Mouse (Mus musculus) C2C12 (cell line): ENCODE data around the gene Gabra5. TPM values are rescaled to one million over a fixed set of nuclear protein-coding genes. Genes with fewer than 3 reads are reported as not detected.

ENCODE experiments used
- H3K27me3 ChIP-seq: one replicate; pipeline ENCODE4 v1.6.1; 2011; ENCODE audit not compliant: control insufficient read depth, insufficient read depth, insufficient read length
- H3K36me3 ChIP-seq: one replicate; pipeline ENCODE4 v1.6.1; 2011; ENCODE audit not compliant: control insufficient read depth, insufficient read depth
- H3K4me3 ChIP-seq: one replicate; pipeline ENCODE4 v1.5.1; 2011; ENCODE audit warnings: mild to moderate bottlenecking, control low read depth; ENCODE audit not compliant: poor library complexity, insufficient read depth, severe bottlenecking
- H3K79me2 ChIP-seq: one replicate; pipeline ENCODE4 v1.6.1; 2011; ENCODE audit not compliant: control insufficient read depth, insufficient read depth
- H3K79me3 ChIP-seq: one replicate; pipeline ENCODE4 v1.6.1; 2011; ENCODE audit warnings: low read depth, control low read depth
- H3ac ChIP-seq: one replicate; pipeline ENCODE3; 2011; ENCODE audit warnings: low read depth; ENCODE audit not compliant: control insufficient read depth, insufficient read length
- CEBPB ChIP-seq: IDR thresholded peaks from one replicate; pipeline ENCODE4 v1.6.1; 2011; ENCODE audit warnings: low read depth, mild to moderate bottlenecking, control low read depth, moderate library complexity
- CTCF ChIP-seq: IDR thresholded peaks from one replicate; pipeline ENCODE4 v1.5.1; 2011; ENCODE audit not compliant: control insufficient read depth, insufficient read depth, insufficient read length
- FOSL1 ChIP-seq: IDR thresholded peaks from one replicate; pipeline ENCODE4 v1.8.0; 2011; ENCODE audit warnings: mild to moderate bottlenecking, low read length; ENCODE audit not compliant: poor library complexity, insufficient read depth, severe bottlenecking
- MAX ChIP-seq: IDR thresholded peaks from one replicate; pipeline ENCODE4 v1.6.1; 2011; ENCODE audit warnings: mild to moderate bottlenecking, control low read depth
- MYOD1 ChIP-seq: IDR thresholded peaks from one replicate; pipeline ENCODE4 v1.6.1; 2011; ENCODE audit warnings: low read depth; ENCODE audit not compliant: control insufficient read depth, insufficient read length
- MYOG ChIP-seq: IDR thresholded peaks from one replicate; pipeline ENCODE4 v1.6.1; 2011; ENCODE audit not compliant: control insufficient read depth, insufficient read length; ENCODE audit errors: extremely low read depth
- USF1 ChIP-seq: IDR thresholded peaks from one replicate; pipeline ENCODE4 v1.6.1; 2011; ENCODE audit warnings: low read depth, mild to moderate bottlenecking, control low read depth, moderate library complexity
- polyA plus RNA-seq: library from polyadenylated mRNA; unstranded; fragments of >200 nt; fragmentation: generic; extraction: Trizol; gene quantifications from one replicate; pipeline ENCODE4 v1.2.1, GENCODE M21; 2012; ENCODE audit warnings: missing spikeins

Gene Gabra5
- polyA plus RNA-seq, 1 experiment = not detected

GRCm38 (mm10) chr7:57473811-57474525 lies 35.9 kb downstream of the Gabra5 start:
- no peaks in the 10 kb centered on the region for H3K27me3 ChIP-seq
- H3K36me3 ChIP-seq = no peaks in the 10 kb centered on the region
- no peak overlapping the region for H3ac ChIP-seq
- H3K79me3 ChIP-seq = no peaks in the 10 kb centered on the region
- H3K4me3 ChIP-seq = no peak overlapping the region
- no peaks in the 10 kb centered on the region for H3K79me2 ChIP-seq
- no peak for TF ChIP-seq FOSL1
- no peak for TF ChIP-seq MAX
- no peak for TF ChIP-seq USF1
- no peak for TF ChIP-seq MYOG
- TF ChIP-seq CEBPB = no peak
- TF ChIP-seq MYOD1 = no peak
- TF ChIP-seq CTCF = no peak

GRCm38 (mm10) chr7:57471316-57471715 lies 38.5 kb downstream of the Gabra5 start:
- no peaks in the 10 kb centered on the region for H3K79me3 ChIP-seq

GRCm38 (mm10) chr7:57460354-57460753 lies 49.5 kb downstream of the Gabra5 start:
- H3K79me3 ChIP-seq = no peaks in the 10 kb centered on the region
- no peak for TF ChIP-seq CEBPB
- no peak for TF ChIP-seq MYOD1
- TF ChIP-seq MYOG = no peak
- no peak for TF ChIP-seq USF1
- no peak for TF ChIP-seq FOSL1
- TF ChIP-seq MAX = no peak
- no peak for TF ChIP-seq CTCF
- H3ac ChIP-seq = no peak overlapping the region
- H3K36me3 ChIP-seq = no peaks in the 10 kb centered on the region
- no peaks in the 10 kb centered on the region for H3K79me2 ChIP-seq
- no peaks in the 10 kb centered on the region for H3K27me3 ChIP-seq
- no peak overlapping the region for H3K4me3 ChIP-seq

More at GRCm38 (mm10) chr7:57471316-57471715, 38.5 kb downstream of the Gabra5 start:
- Histone ChIP-seq H3K36me3 (no peaks in the 10 kb centered on the region), H3K27me3 (no peaks in the 10 kb centered on the region), H3K79me2 (no peaks in the 10 kb centered on the region), H3K4me3 (no peak overlapping the region), H3ac (no peak overlapping the region)
- TF ChIP-seq CTCF = no peak
- no peak for TF ChIP-seq CEBPB
- TF ChIP-seq MYOG = no peak
- no peak for TF ChIP-seq MAX
- TF ChIP-seq USF1 = no peak
- TF ChIP-seq MYOD1 = no peak
- no peak for TF ChIP-seq FOSL1

- Histone ChIP-seq H3K4me3 (no peak overlapping the region), H3K27me3 (no peaks in the 10 kb centered on the region), H3K79me3 (no peaks in the 10 kb centered on the region), H3ac (no peak overlapping the region), H3K36me3 (no peaks in the 10 kb centered on the region), H3K79me2 (no peaks in the 10 kb centered on the region)
- TF ChIP-seq USF1 (no peak), MYOG (no peak), MAX (no peak), MYOD1 (no peak), CTCF (no peak), FOSL1 (no peak), CEBPB (no peak)
Measured at GRCm38 (mm10) chr7:57448239-57448638, 61.6 kb downstream of the Gabra5 start.

GRCm38 (mm10) chr7:57422675-57423074 lies 87.2 kb downstream of the Gabra5 start:
- H3K79me2 ChIP-seq = no peaks in the 10 kb centered on the region
- TF ChIP-seq MYOD1 = no peak
- no peak for TF ChIP-seq USF1
- TF ChIP-seq MAX = no peak
- no peak for TF ChIP-seq FOSL1
- TF ChIP-seq CEBPB = no peak
- no peak for TF ChIP-seq CTCF
- no peaks in the 10 kb centered on the region for H3K36me3 ChIP-seq

GRCm38 (mm10) chr7:57421044-57421443 lies 88.8 kb downstream of the Gabra5 start:
- H3K79me2 ChIP-seq = no peaks in the 10 kb centered on the region
- H3K36me3 ChIP-seq = no peaks in the 10 kb centered on the region
- H3ac ChIP-seq = no peak overlapping the region
- no peaks in the 10 kb centered on the region for H3K27me3 ChIP-seq
- TF ChIP-seq CTCF = no peak
- no peak for TF ChIP-seq FOSL1
- no peak for TF ChIP-seq CEBPB
- no peak for TF ChIP-seq MAX
- no peak for TF ChIP-seq USF1
- no peak for TF ChIP-seq MYOG
- no peak for TF ChIP-seq MYOD1
- no peak overlapping the region for H3K4me3 ChIP-seq
- no peaks in the 10 kb centered on the region for H3K79me3 ChIP-seq

More at GRCm38 (mm10) chr7:57422675-57423074, 87.2 kb downstream of the Gabra5 start:
- Histone ChIP-seq H3K79me3 (no peaks in the 10 kb centered on the region), H3ac (no peak overlapping the region), H3K4me3 (no peak overlapping the region), H3K27me3 (no peaks in the 10 kb centered on the region)
